Mouse (Mus musculus): ENCODE results near the gene Dtx2. TPM values are rescaled to one million over a fixed set of nuclear protein-coding genes. Genes with fewer than 3 reads are reported as not detected.

Gene Dtx2
- polyA plus RNA-seq, 1 experiment: 10.6 TPM

DNA sequence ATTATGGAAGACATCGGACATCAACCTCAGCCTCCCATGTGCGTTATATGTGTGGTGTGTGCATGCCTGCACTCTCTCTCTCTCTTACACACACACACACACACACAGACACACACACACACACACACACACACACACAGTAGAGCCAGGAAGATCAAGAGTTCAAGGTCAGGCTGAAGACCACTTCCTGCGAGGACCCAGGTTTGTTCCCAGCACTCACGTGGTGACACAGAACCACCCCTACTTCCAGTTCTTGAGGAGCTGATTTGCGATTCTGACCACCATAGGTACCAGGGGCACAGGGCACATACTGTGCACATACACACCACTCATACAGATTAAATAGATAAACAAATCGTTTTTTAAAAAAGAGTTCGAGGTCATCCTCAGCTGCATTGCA lies 22.7 kb upstream of the Dtx2 start:
- no peak for DNase-seq (ENCODE audit: extremely low spot score in 1 of 2, low spot score in 1 of 2)

DNA sequence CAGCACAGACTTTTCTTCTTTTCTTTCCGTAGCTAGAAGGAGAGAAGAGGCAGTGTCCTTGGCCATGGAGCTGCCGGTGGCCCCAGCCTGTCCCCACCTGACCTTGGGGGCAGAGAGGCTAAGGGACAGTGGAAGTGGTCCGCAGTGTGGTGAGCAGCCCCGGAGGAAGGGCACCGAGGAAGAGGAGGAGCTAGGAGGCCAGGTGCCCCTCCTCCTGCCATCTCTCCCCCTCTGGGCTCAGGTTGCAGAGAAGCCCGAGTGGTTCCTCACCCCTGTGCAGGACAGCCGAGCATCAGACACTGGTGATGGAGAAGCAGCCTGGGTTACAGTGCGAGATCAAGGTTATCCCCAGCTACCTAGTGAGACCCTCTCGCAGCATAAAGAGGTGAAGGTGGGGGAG lies 20.2 kb upstream of the Dtx2 start, which contains the start of gene Ssc4d:
TSS of gene Ssc4d (minus strand) at position 167 of the 400 bp plus-strand sequence.
- DNase-seq (ENCODE audit: extremely low spot score in 1 of 2, low spot score in 1 of 2): no peak

DNA sequence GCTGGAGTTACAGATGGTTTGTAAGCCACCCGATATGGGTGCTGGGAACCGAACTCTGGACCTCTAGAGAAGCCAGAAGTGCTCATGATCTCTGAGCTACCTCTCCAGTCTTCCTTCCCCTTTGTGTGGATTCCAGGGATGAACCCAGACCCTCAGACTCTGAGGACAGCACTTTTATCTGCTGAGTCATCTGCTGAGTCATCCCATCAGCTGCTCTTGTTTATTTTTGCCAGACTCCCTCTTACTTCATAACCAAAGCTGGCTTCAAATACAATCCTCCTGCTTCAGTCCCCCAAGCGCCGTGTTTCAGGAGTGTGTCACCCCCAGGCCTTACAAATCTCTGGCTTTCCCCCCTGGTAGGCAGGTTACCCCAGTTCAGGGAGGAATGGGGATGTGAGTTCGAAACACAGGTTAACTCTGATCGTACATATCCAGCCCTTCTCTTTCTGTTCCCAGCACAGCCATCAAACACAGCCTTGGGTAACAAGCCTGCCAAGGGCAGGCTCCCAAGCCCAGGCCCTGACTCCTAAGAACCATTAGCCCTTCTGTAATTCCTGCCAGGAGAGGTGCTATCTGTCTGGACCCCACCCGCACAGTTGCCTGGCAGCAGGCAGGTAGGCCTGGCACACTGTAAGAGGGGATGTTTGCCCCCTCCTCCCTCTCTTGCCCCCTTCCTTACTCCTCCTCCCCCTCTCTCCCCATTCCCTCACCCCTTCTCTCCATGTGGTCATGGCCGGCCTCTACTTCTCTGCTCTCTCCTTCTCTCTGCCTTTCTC lies 18.5 kb upstream of the Dtx2 start:
- DNase-seq (ENCODE audit: extremely low spot score in 1 of 2, low spot score in 1 of 2): no peak

DNA sequence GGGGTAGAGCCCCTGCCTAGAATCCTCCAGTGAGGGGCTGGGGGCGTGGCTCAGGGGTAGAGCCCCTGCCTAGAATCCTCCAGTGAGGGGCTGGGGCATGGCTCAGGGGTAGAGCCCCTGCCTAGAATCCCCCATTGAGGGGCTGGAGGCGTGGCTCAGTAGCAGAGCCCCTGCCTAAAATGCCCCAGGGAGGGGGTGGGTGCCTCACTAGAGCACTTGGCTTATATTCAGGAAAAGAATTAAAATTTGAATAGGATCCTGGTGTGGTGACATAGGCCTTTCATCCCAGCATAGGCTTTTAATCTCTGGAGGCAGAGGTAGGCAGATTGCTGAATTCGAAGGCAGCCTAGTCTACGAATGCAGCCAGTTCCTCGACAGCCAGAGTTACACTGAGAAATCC lies 15.2 kb upstream of the Dtx2 start:
- no peak for DNase-seq (ENCODE audit: extremely low spot score in 1 of 2, low spot score in 1 of 2)

DNA sequence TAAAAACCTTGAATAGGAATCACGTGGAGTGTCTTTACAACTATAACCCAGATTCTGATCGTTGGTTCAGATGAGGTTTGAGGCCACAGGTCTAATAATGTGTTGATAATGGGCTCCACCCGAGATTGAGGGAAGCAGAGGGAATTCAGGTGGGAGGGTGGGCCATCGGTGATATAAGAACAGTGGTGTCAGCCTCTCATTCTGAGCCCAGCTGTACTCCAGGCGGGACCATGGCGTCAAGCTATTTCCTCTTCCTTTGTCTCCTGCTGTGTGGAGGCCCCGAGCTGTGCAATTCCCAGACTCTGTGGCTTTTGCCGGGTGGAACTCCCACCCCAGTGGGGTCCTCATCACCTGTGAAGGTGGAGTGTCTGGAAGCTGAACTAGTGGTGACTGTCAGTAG lies 14.7 kb upstream of the Dtx2 start, which contains the start of gene Zp3:
TSS of gene Zp3 (plus strand) at position 196 of the 400 bp plus-strand sequence.
- DNase-seq (ENCODE audit: extremely low spot score in 1 of 2, low spot score in 1 of 2): no peak

DNA sequence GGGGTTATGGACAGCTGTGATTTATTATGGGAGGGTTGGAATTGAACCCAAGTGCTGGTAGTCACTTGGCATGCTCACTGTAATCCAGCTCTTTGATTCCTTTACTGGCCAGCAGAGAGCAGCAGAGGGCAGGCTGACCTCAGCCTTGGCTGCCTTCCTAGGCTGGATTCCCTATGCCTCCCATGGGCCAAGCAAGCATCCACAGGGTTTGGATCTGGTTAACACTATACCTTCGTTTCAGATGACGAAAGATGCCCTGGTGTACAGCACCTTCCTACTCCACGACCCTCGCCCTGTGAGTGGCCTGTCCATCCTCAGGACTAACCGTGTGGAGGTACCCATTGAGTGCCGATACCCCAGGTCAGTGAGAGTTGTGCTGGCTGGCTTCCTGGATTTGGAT lies 12.2 kb upstream of the Dtx2 start:
- peak in 1 of 2 experiments; percentile 52 for DNase-seq (ENCODE audit: extremely low spot score in 1 of 2, low spot score in 1 of 2)

DNA sequence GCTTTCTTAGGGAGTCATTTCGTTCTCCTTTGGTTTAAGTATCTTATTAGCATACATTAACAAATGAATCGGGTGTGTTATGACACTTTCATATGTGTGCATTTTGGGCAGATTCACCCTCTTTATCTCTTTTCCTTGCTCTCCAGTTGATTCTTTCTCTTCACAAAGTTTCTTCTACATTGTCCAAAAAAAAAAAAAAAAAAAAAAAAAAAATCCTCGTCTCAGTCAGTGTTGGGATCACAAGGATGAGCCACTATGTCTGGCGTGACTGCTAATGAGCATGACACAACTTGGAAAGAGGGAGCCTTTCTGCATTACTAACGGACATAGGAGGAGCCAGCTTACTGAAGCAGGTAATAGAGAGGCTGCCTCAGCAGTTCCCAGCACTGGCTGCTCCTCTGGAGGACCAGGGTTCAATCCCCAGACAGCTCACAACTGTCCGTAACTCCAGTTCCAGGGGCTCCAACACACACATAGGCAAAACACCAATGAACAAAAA lies 10.0 kb upstream of the Dtx2 start:
- DNase-seq (ENCODE audit: extremely low spot score in 1 of 2, low spot score in 1 of 2): no peak

DNA sequence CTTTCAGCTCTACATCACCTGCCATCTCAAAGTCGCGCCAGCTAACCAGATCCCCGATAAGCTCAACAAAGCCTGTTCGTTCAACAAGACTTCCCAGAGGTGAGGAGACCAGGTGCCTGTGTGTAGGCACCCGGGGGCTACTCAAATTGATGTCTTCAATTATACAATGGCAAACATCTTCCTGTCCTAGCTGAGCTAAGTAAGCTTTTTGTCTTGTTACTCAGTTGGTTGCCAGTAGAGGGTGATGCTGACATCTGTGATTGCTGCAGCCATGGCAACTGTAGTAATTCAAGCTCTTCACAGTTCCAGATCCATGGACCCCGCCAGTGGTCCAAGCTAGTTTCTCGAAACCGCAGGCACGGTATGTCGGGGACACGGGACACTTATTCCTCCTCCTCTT lies 7.4 kb upstream of the Dtx2 start:
- DNase-seq (ENCODE audit: extremely low spot score in 1 of 2, low spot score in 1 of 2): peak in 1 of 2 experiments; percentile 44

DNA sequence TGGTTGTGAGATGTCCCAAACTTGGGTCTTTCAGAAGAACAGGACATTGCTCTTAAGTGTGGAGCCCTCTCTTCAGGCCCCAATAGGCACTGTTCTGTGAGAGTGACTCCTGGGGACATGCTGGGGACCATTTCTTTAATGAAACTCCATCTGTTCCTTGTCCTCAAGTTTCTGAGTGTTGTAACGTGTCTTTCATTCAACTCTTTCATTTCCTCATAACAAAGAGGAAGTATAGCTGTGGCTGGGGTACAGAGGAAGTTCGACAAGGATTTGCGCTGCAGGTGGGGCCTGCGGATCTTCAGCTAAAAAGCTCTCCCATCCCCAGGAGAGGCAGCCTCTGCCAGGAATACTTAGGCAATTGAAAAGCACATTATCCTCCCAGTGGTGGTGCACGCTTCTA lies 4.0 kb upstream of the Dtx2 start:
- DNase-seq (ENCODE audit: extremely low spot score in 1 of 2, low spot score in 1 of 2): no peak

DNA sequence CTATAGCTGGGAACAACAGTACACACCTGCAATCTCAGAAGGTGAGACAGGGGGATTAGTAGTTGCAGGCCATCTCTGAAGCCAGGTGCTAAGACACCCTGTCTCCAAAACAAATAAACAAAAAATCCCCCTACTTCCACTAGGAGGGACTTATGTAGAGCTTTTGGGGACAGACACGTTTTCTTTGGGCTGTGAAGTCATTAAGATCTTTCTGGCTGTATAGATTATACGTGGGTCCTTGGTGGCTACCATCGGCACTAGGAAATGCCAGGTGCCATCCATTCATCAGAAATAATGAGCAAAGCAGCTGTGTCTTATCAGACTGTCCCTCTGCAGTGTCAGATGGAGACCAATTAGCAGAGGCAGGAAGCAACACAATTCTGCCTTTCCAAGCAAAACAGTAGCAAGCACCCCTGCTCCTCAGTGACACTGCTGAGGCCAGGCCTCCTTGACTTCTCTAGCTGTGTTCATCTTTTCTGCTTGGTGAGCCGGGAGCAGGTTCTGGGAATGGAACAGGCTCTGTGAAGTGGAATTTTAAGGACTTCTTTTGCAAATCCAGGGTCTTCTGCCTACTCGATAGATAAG lies 1.1 kb upstream of the Dtx2 start:
- no peak for DNase-seq (ENCODE audit: extremely low spot score in 1 of 2, low spot score in 1 of 2)

DNA sequence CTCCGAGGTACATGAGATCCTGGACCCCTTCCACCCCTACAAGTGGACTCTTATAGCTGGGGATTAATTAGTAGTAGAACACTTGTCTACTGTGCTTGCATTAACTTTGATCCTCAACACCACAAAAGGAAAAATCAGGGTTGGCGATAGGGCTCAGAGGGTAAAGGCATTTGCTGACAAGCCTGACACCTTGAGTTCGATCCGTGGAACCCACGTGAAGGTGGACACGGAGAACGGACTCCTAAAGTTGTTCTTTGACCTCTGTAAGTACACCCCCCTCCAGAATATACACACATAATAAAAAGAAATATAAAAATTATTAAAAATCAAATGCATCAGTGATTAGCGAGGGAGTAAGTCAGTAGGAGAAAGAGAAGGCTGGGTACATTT lies 270 bp upstream of the Dtx2 start:
- DNase-seq (ENCODE audit: extremely low spot score in 1 of 2, low spot score in 1 of 2): no peak

DNA sequence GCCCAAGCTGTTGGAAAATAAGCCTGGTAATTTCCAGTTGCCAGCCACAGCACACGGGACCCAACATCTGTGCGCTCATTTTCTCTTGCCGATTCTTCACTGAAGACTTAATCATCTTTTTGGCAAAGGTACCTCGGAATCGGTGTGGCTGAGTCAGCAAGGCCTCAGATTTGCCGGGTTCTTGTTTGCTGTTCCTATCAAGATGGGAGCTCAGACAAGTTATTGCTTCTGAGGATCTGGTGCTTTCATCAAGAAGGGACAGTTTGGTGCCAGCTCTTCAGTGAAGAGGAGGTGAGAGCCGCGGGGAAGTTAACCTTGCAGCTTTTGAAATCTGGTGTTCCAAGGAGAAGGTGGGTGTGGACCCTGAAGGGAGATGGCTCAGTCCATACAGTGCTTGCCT lies 1.6 kb downstream of the Dtx2 start:
- DNase-seq (ENCODE audit: extremely low spot score in 1 of 2, low spot score in 1 of 2): peak in 1 of 2 experiments; percentile 13

DNA sequence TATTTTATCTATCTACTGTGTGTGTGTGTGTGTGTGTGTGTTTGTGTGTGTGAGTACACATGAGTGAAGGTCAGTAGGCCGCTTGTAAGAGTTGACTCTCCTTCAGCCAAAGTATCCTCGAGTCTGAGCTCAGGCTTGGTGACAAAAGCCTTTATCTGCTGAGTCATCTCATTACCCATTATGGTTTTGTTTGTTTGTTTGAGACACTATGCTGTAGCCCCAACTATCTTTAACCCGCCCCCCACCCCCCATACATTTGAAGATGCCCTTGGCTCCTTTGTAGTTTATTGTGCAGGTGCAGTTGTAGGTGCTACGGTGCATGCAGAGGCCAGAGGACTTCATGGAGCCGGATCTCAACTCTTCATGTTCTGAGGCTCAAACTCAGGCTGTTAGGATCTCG lies 6.6 kb downstream of the Dtx2 start:
- DNase-seq (ENCODE audit: extremely low spot score in 1 of 2, low spot score in 1 of 2): no peak

DNA sequence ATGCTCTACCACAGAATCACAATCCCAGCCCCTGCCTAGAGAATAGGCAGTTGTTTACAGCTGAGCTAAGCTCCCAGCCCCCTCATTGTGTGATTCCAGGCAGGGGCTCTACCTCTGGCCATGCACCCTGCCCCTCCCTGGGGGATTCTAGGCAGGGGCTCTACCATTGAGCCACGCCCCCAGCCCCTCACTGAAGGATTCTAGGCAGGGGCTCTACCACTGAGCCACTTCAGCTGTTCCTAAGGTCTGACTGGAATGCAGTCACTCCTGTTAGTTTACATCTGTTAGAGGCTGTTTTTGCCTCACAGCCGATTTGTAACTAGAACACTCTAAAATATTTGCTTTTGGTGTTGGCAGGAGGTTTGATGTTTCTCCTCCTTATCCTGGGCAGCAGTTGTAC lies 7.7 kb downstream of the Dtx2 start:
- DNase-seq (ENCODE audit: extremely low spot score in 1 of 2, low spot score in 1 of 2): no peak

DNA sequence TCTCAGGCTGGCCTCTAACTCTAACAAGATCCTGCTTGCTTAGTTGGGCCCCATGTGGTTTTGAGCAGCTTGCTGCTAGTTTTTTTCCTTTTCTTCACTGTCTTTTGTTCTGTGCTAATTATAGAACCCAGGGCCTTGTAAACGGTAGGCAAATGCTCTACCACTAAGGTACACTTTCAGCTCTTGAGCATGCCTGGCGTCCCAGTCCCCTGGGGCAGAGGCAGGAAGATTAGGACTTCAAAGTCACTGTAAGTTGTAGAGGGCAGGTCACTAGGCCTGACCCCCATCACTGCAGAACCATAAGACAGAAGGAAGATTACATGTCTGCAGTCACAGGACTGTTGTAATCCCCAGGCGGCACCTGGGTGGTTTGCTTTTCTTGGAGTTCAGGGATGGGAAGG lies 8.2 kb downstream of the Dtx2 start:
- DNase-seq (ENCODE audit: extremely low spot score in 1 of 2, low spot score in 1 of 2): no peak

DNA sequence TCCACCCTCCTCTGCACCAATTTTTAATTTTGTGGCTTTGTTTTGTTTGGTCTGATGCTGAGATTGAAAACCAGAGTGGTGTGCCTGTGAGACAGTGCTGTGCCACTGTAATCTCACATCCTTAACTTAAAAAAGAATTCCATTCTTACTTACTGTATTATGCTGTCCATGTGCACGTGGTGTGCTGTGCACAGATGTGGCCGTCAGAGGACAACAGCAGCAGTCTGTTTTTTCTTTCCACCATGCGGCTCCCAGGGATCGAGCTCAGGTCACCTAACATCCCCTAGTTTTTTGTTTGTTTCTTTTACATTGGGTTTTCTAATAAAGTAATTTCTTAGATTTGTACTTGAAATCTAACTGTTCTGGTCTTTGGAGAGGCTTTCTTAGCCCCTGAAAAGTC lies 9.9 kb downstream of the Dtx2 start:
- no peak for DNase-seq (ENCODE audit: extremely low spot score in 1 of 2, low spot score in 1 of 2)

DNA sequence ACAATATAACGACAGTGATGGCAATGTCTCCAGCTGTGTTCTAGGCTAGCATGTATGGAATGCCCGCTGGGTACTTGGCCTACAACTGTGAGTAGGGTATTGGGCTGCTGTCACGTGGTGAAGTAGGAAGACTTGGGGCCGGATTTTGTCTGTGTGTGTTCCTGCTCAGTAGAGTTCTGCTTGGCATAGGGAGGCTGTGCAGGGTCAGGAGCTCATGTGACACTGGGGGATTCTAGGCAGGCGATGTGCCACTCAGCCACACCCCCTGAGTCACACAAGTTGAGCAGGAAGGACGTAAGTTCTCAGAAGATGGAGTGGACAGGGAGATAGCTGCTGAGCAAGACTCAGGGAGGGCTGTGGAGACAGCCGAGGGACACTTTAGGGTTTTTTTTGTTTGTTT lies 13.1 kb downstream of the Dtx2 start:
- DNase-seq (ENCODE audit: extremely low spot score in 1 of 2, low spot score in 1 of 2): no peak

DNA sequence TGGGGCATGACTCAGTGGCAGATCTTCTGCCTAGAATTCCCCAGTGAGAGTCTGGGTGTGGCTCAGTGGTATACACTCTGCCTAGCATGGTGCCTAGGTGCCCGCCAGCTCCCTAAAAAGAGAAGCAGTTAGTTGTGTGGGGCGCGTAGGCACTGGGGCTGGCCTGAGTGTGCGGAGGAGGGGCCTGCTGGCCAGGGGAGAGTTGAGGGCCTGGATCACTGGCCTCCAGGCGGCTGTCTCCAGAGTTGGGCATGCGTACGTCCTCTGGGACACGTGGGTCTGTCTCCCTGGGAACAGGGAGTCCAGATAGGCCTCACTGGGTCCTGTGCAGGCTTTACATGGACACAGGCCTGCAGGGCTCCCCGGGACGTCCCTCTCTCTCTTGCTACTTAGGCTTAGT lies 20.3 kb downstream of the Dtx2 start:
- no peak for DNase-seq (ENCODE audit: extremely low spot score in 1 of 2, low spot score in 1 of 2)

DNA sequence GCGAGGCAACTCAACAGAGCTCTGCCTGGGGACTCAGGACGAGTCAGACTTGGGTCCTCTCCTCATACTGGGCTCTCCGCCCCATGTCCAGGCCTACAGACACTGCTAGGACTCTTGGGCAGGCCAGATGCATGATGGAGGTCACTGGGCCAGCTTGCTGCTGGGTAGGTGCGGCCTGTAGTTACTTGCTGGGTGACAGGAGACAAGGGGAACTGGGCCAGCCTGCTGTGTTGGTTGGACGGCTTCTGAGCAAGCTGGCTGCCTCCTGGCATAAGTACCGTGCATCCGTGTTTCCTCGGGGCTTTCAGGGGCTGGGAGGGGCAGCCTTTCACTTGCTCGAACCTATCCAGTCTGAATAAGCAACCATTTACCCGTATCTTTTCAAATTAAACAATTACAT lies 21.0 kb downstream of the Dtx2 start:
- no peak for DNase-seq (ENCODE audit: extremely low spot score in 1 of 2, low spot score in 1 of 2)

DNA sequence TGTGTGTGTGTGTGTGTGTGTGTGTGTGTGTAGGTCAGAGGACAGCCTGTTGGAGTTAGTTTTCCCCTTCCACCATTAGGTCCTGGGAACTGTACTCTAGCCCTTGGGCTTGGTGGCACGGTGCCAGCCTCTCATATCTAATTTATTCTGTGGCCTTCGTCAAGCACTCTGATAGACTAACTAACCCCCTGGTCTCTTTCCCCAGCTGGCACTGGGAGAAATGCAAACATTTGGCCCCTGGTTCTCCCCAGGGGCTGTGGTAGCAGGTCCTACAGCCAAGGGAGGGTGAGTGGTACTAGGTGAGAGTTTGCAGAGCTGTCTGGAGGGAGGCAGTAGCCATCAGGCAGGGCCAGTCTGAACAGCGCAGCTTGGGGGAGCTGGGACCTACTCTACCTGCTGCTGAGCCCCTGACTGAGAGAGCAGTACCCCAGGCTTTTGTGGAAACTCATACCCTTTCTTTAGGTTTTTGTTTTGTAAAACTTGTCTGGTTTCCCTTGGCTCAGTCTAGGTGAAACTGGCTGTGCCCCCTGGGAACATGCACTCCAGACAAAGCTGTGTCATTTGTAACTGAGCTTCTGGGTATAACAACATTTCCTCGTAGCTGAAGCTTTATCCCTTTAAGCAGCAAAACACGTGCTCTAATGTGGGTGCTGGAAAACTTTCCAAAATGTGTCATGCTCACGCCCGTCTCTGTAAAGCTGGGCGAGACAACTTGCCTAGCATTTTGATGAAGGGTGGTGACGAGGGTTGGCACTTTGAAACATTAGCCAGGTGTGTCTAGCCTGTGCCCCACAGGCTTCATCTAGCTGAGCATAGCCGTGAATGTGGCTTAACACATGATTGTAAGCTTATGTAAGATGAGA lies 21.6 kb downstream of the Dtx2 start:
- no peak for DNase-seq (ENCODE audit: extremely low spot score in 1 of 2, low spot score in 1 of 2)

DNA sequence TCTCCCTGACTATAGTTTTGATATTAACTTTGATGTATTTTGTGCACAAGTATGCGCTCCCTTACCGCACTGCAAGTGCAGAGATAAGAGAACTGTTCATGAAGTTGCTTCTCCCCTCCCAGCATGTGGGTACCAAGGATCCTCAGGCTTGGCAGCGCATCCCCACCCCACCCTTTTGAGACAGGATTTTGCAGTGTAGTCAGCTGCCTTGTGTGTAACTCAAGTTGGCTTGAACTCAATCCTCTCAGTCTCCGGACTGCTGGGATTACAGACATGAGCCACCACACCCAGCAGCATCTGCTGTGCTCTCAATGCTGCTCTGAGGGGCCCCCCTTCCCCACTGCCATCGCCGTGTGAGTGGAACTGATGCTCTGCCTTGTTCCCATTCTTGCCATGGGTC lies 22.7 kb downstream of the Dtx2 start:
- no peak for DNase-seq (ENCODE audit: extremely low spot score in 1 of 2, low spot score in 1 of 2)

Measured in frontal cortex, adult 2 months (tissue).